Mouse (Mus musculus) kidney, embryonic 15.5 days (tissue): Measurements from ENCODE around the gene Smarcb1. TPM values are rescaled to one million over a fixed set of nuclear protein-coding genes. Genes with fewer than 3 reads are reported as not detected.

Experiments used
- ATAC-seq: fragments of 200-750 bp; cut with Nextera tagmentation; replicated peaks from 2 replicates; pipeline ENCODE4 v1.8.0; 2017; ENCODE audit warnings: moderate TSS enrichment; ENCODE audit not compliant: low FRiP score
- H3K27ac ChIP-seq: fragments of 300-500 bp; sonication (generic); 2 replicates; pipeline ENCODE4 v1.5.1; 2015; ENCODE audit warnings: mild to moderate bottlenecking, inconsistent platforms
- H3K27me3 ChIP-seq: fragments of 300-500 bp; sonication (generic); 2 replicates; pipeline ENCODE4 v1.6.1; 2015; ENCODE audit warnings: inconsistent platforms
- H3K36me3 ChIP-seq: fragments of 300-500 bp; sonication (generic); 2 replicates; pipeline ENCODE4 v1.6.1; 2015; ENCODE audit warnings: inconsistent platforms
- H3K4me1 ChIP-seq: fragments of 300-500 bp; sonication (generic); 2 replicates; pipeline ENCODE4 v1.6.1; 2015; ENCODE audit warnings: inconsistent platforms
- H3K4me2 ChIP-seq: fragments of 300-500 bp; sonication (generic); 2 replicates; pipeline ENCODE4 v1.6.1; 2015; ENCODE audit warnings: moderate library complexity, mild to moderate bottlenecking, inconsistent platforms
- H3K4me3 ChIP-seq: fragments of 300-500 bp; sonication (generic); replicated peaks from 2 replicates; pipeline ENCODE4 v1.5.1; 2015; ENCODE audit warnings: mild to moderate bottlenecking, inconsistent platforms
- H3K9ac ChIP-seq: fragments of 300-500 bp; sonication (generic); 2 replicates; pipeline ENCODE4 v1.6.1; 2015; ENCODE audit warnings: mild to moderate bottlenecking, inconsistent platforms
- H3K9me3 ChIP-seq: fragments of 300-500 bp; sonication (generic); replicated peaks from 2 replicates; pipeline ENCODE4 v1.6.1; 2016; ENCODE audit warnings: inconsistent platforms
- WGBS: fragments of 180-500 bp; shearing (Covaris S2); methylation state at CpG from one replicate; pipeline ENCODE4 v1.1.7; 2015; ENCODE audit warnings: mixed read lengths; 5-methylcytosine and 5-hydroxymethylcytosine counted together
- polyA plus RNA-seq: library from polyadenylated mRNA; unstranded; fragments of >200 nt; fragmentation: Nextera tagmentation; extraction: Ambion mirVana; gene quantifications from 2 replicates; pipeline ENCODE4 v1.2.1, GENCODE M21; 2015

The Smarcb1 gene
- polyA plus RNA-seq, 1 experiment from 2014 or later: 239 TPM

- H3K27ac ChIP-seq: peak overlapping the region; percentile 54; the same call in 1 of the 2 replicates
- peak overlapping the region; percentile 96 for H3K4me2 ChIP-seq
- H3K27me3 ChIP-seq: peaks cover 6% of the 10 kb centered on the region; the same call in 1 of the 2 replicates
- peaks cover 39% of the 10 kb centered on the region for H3K4me1 ChIP-seq
- no peak overlapping the region; the same call in 1 of the 2 replicates for H3K4me3 ChIP-seq
- WGBS: 19% methylated on average over 6 of the region's 6 CpGs
- no peaks in the 10 kb centered on the region for H3K9me3 ChIP-seq
- H3K9ac ChIP-seq: no peak overlapping the region
- peaks cover 25% of the 10 kb centered on the region for H3K36me3 ChIP-seq
- no peak for ATAC-seq
These were observed 8.9 kb upstream of the Smarcb1 start for GRCm38 (mm10) chr10:75930304-75930703.

GRCm38 (mm10) chr10:75926396-75926795 lies 5.0 kb upstream of the Smarcb1 start:
- H3K27me3 ChIP-seq: peaks cover 2% of the 10 kb centered on the region; the same call in 1 of the 2 replicates
- no peaks in the 10 kb centered on the region for H3K9me3 ChIP-seq

GRCm38 (mm10) chr10:75924324-75924723 lies 2.9 kb upstream of the Smarcb1 start:
- peaks cover 24% of the 10 kb centered on the region for H3K4me1 ChIP-seq
- H3K27me3 ChIP-seq: no peaks in the 10 kb centered on the region
- no peak for ATAC-seq
- no peaks in the 10 kb centered on the region for H3K9me3 ChIP-seq
- H3K4me3 ChIP-seq: no peak overlapping the region
- WGBS: 59% methylated on average over 2 of the region's 2 CpGs
- no peak overlapping the region for H3K9ac ChIP-seq
- peaks cover 40% of the 10 kb centered on the region for H3K36me3 ChIP-seq
- no peak overlapping the region for H3K27ac ChIP-seq
- no peak overlapping the region for H3K4me2 ChIP-seq

More at GRCm38 (mm10) chr10:75926396-75926795, 5.0 kb upstream of the Smarcb1 start:
- H3K27ac ChIP-seq: no peak overlapping the region
- ATAC-seq: no peak
- no peak overlapping the region for H3K4me3 ChIP-seq
- WGBS: 79% methylated on average over 13 of the region's 13 CpGs
- H3K4me1 ChIP-seq: peaks cover 26% of the 10 kb centered on the region
- H3K36me3 ChIP-seq: peaks cover 39% of the 10 kb centered on the region
- no peak overlapping the region for H3K4me2 ChIP-seq
- H3K9ac ChIP-seq: no peak overlapping the region

- peak; percentile 38 for ATAC-seq
These were observed 526 bp upstream of the Smarcb1 start for GRCm38 (mm10) chr10:75921726-75922560.

GRCm38 (mm10) chr10:75919026-75919425 lies 2.4 kb downstream of the Smarcb1 start:
- no peak for ATAC-seq
- Histone ChIP-seq H3K4me2 (no peak overlapping the region), H3K27me3 (no peaks in the 10 kb centered on the region), H3K4me1 (peaks cover 31% of the 10 kb centered on the region), H3K27ac (no peak overlapping the region), H3K9me3 (no peaks in the 10 kb centered on the region), H3K36me3 (peaks cover 42% of the 10 kb centered on the region), H3K9ac (no peak overlapping the region), H3K4me3 (no peak overlapping the region)
- 80% methylated on average over 5 of the region's 5 CpGs for WGBS

More at GRCm38 (mm10) chr10:75921726-75922560, 526 bp upstream of the Smarcb1 start:
- peak overlapping the region; percentile 97 for H3K27ac ChIP-seq
- peaks cover 31% of the 10 kb centered on the region for H3K4me1 ChIP-seq
- H3K9ac ChIP-seq: peak overlapping the region; percentile 95
- peak overlapping the region; percentile 93 for H3K4me3 ChIP-seq
- peaks cover 40% of the 10 kb centered on the region for H3K36me3 ChIP-seq
- WGBS: 3% methylated on average over 22 of the region's 22 CpGs
- H3K27me3 ChIP-seq: no peaks in the 10 kb centered on the region
- H3K9me3 ChIP-seq: no peaks in the 10 kb centered on the region
- H3K4me2 ChIP-seq: peak overlapping the region; percentile 74

GRCm38 (mm10) chr10:75916840-75917239 lies 4.6 kb downstream of the Smarcb1 start:
- 88% methylated on average over 8 of the region's 8 CpGs for WGBS

GRCm38 (mm10) chr10:75915557-75915956 lies 5.9 kb downstream of the Smarcb1 start:
- no peak overlapping the region for H3K27ac ChIP-seq
- 93% methylated on average over 7 of the region's 7 CpGs for WGBS
- peaks cover 67% of the 10 kb centered on the region for H3K36me3 ChIP-seq
- H3K4me2 ChIP-seq: no peak overlapping the region
- no peak overlapping the region for H3K9ac ChIP-seq
- no peak for ATAC-seq
- no peak overlapping the region for H3K4me3 ChIP-seq
- peaks cover 19% of the 10 kb centered on the region for H3K4me1 ChIP-seq
- no peaks in the 10 kb centered on the region for H3K9me3 ChIP-seq
- H3K27me3 ChIP-seq: no peaks in the 10 kb centered on the region

More at GRCm38 (mm10) chr10:75916840-75917239, 4.6 kb downstream of the Smarcb1 start:
- Histone ChIP-seq H3K27ac (no peak overlapping the region), H3K4me3 (no peak overlapping the region), H3K9me3 (no peaks in the 10 kb centered on the region), H3K4me1 (peaks cover 20% of the 10 kb centered on the region), H3K4me2 (no peak overlapping the region), H3K9ac (no peak overlapping the region), H3K27me3 (no peaks in the 10 kb centered on the region), H3K36me3 (peaks cover 54% of the 10 kb centered on the region)
- ATAC-seq: no peak

- H3K36me3 ChIP-seq: peaks cover 79% of the 10 kb centered on the region
- ATAC-seq: no peak
These were observed 8.3 kb downstream of the Smarcb1 start for GRCm38 (mm10) chr10:75913013-75913589.

GRCm38 (mm10) chr10:75910698-75911097 lies 10.7 kb downstream of the Smarcb1 start:
- Histone ChIP-seq H3K4me3 (no peak overlapping the region), H3K27ac (no peak overlapping the region), H3K9ac (no peak overlapping the region), H3K9me3 (no peaks in the 10 kb centered on the region), H3K4me1 (no peaks in the 10 kb centered on the region), H3K36me3 (peaks cover 86% of the 10 kb centered on the region), H3K27me3 (no peaks in the 10 kb centered on the region), H3K4me2 (no peak overlapping the region)
- no peak for ATAC-seq
- 73% methylated on average over 2 of the region's 2 CpGs for WGBS

More at GRCm38 (mm10) chr10:75913013-75913589, 8.3 kb downstream of the Smarcb1 start:
- 74% methylated on average over 6 of the region's 6 CpGs for WGBS
- H3K9me3 ChIP-seq: no peaks in the 10 kb centered on the region
- no peaks in the 10 kb centered on the region for H3K27me3 ChIP-seq
- H3K4me3 ChIP-seq: no peak overlapping the region
- H3K9ac ChIP-seq: no peak overlapping the region
- H3K4me1 ChIP-seq: no peaks in the 10 kb centered on the region
- no peak overlapping the region for H3K27ac ChIP-seq
- H3K4me2 ChIP-seq: no peak overlapping the region

- H3K36me3 ChIP-seq: peaks cover 93% of the 10 kb centered on the region
- no peak overlapping the region for H3K4me2 ChIP-seq
- no peaks in the 10 kb centered on the region for H3K27me3 ChIP-seq
- no peak overlapping the region for H3K27ac ChIP-seq
- no peaks in the 10 kb centered on the region for H3K9me3 ChIP-seq
- ATAC-seq: no peak
- 94% methylated on average over 4 of the region's 4 CpGs for WGBS
- no peaks in the 10 kb centered on the region for H3K4me1 ChIP-seq
- no peak overlapping the region for H3K4me3 ChIP-seq
- H3K9ac ChIP-seq: no peak overlapping the region
These were observed 14.5 kb downstream of the Smarcb1 start for GRCm38 (mm10) chr10:75906882-75907281.

GRCm38 (mm10) chr10:75904391-75904790 lies 17.0 kb downstream of the Smarcb1 start:
- Histone ChIP-seq H3K27ac (no peak overlapping the region), H3K27me3 (no peaks in the 10 kb centered on the region), H3K9ac (no peak overlapping the region), H3K4me1 (no peaks in the 10 kb centered on the region), H3K9me3 (no peaks in the 10 kb centered on the region), H3K36me3 (peaks cover 93% of the 10 kb centered on the region), H3K4me3 (no peak overlapping the region), H3K4me2 (no peak overlapping the region)
- ATAC-seq: no peak
- WGBS: 87% methylated on average over 5 of the region's 5 CpGs

GRCm38 (mm10) chr10:75898846-75899245 lies 22.6 kb downstream of the Smarcb1 start:
- H3K36me3 ChIP-seq: peaks cover 92% of the 10 kb centered on the region
- no peak overlapping the region for H3K4me3 ChIP-seq
- H3K9me3 ChIP-seq: no peaks in the 10 kb centered on the region
- peaks cover 5% of the 10 kb centered on the region; the same call in 1 of the 2 replicates for H3K4me1 ChIP-seq
- H3K27ac ChIP-seq: 0 out of 2 replicates have a peak overlapping the region, but pooled peaks have one; percentile 0
- WGBS: 67% methylated on average over 3 of the region's 3 CpGs
- no peaks in the 10 kb centered on the region for H3K27me3 ChIP-seq
- no peak overlapping the region for H3K4me2 ChIP-seq
- H3K9ac ChIP-seq: no peak overlapping the region
- 0 out of 2 replicates have a peak, but pooled peaks have one; percentile 49 for ATAC-seq
